Comparison of ENCODE assay signal across 9 mouse cellular contexts in genomic region chr11:33199906-33200763, GRCm38 (mm10). TPM values are rescaled to one million over a fixed set of nuclear protein-coding genes. Genes with fewer than 3 reads are reported as not detected.
DNase-seq lines count a peak whose midpoint lies in the region; ATAC-seq lines count a peak whose summit lies in the region.
"Had no signal": no experiment of that assay in that cellular context is flagged by ENCODE, and none has a peak within 500 bp of the region (broad histone marks: within the 10 kb centered on the region; RNA-seq: fewer than 3 reads in every experiment).

No protein-coding gene starts in this region.

- no peaks in the 10 kb centered on the region for H3K36me3 ChIP-seq in liver, embryonic 11.5 days (ENCODE audit: control insufficient read depth, insufficient read depth, low read length)
- H3K36me3 ChIP-seq in liver, embryonic 12.5 days: no peaks in the 10 kb centered on the region

- no peaks in the 10 kb centered on the region for H3K9me3 ChIP-seq in liver, embryonic 11.5 days (ENCODE audit: control insufficient read depth, low read length)
- H3K9me3 ChIP-seq in liver, embryonic 12.5 days (replicated peaks): no peaks in the 10 kb centered on the region

- H3K4me2 ChIP-seq in liver, embryonic 11.5 days: peak overlapping the region; percentile 49
- peak overlapping the region; percentile 47 for H3K4me2 ChIP-seq in liver, embryonic 12.5 days

- peaks cover 16% of the 10 kb centered on the region; the same call in 1 of the 2 replicates for H3K4me1 ChIP-seq in liver, embryonic 11.5 days (replicated peaks; ENCODE audit: control insufficient read depth, insufficient read depth, low read length)
- H3K4me1 ChIP-seq in liver, embryonic 12.5 days: peaks cover 23% of the 10 kb centered on the region

- ATAC-seq in liver, embryonic 11.5 days (replicated peaks; ENCODE audit: low FRiP score): no peak
- ATAC-seq in liver, embryonic 12.5 days: no peak

- 1% methylated on average over 45 of the region's 45 CpGs for WGBS in liver, embryonic 11.5 days
- 3% methylated on average over 45 of the region's 45 CpGs for WGBS in liver, embryonic 12.5 days (ENCODE audit: insufficient replicate concordance)

- DNase-seq in liver, embryonic 11.5 days (ENCODE audit: low spot score): peak; percentile 54
- DNase-seq in liver: no peak
- DNase-seq in cerebellum, postnatal 25 days: peak; percentile 63 to 70
- peak; percentile 15 to 36 for DNase-seq in heart, postnatal 36 days
- no peak for DNase-seq in T-cell, adult 2 months (ENCODE audit: low spot score)
- DNase-seq in Muller cell, postnatal 12 days (ENCODE audit: inconsistent ontology term): no peak
- no peak for DNase-seq in frontal cortex, postnatal 10 days (ENCODE audit: low spot score in 2 of 2)

- intact Hi-C loops in heart, postnatal 36 days (cut with DNase I): no loop called here

- peaks cover 100% of the 10 kb centered on the region for H3K27me3 ChIP-seq in liver, embryonic 11.5 days (replicated peaks; ENCODE audit: control insufficient read depth, insufficient read depth, low read length)
- peaks cover 100% of the 10 kb centered on the region for H3K27me3 ChIP-seq in liver, embryonic 12.5 days (replicated peaks)

- no peak overlapping the region for H3K27ac ChIP-seq in liver, embryonic 11.5 days (ENCODE audit: low read depth, low read length)
- no peak overlapping the region for H3K27ac ChIP-seq in liver, embryonic 12.5 days

- no peak overlapping the region for H3K4me3 ChIP-seq in liver, embryonic 11.5 days (ENCODE audit: low read depth, low read length)
- peak overlapping the region; percentile 24; the same call in 1 of the 2 replicates for H3K4me3 ChIP-seq in liver, embryonic 12.5 days

- no peak overlapping the region for H3K9ac ChIP-seq in liver, embryonic 11.5 days (ENCODE audit: low read depth, low read length)
- no peak overlapping the region for H3K9ac ChIP-seq in liver, embryonic 12.5 days

RNA-seq across cellular contexts. Expression of gene Tlx3, which starts 3.3 kb away (rescaled TPM):
- not detected in 2 replicates for polyA plus RNA-seq in liver, embryonic 11.5 days (2014; fragmentation: Nextera tagmentation; extraction: Ambion mirVana)
- not detected for total RNA-seq in heart, postnatal 36 days (2021)
- not detected in 2 replicates for polyA plus RNA-seq in liver, embryonic 12.5 days (2016; fragmentation: Nextera tagmentation; extraction: Ambion mirVana)
- total RNA-seq: hematopoietic stem cell, adult 5-6 weeks had no signal

RNA-seq across cellular contexts. Expression of gene Npm1, which starts 37.1 kb away (rescaled TPM):
- polyA plus RNA-seq in liver, embryonic 11.5 days (2014; fragmentation: Nextera tagmentation; extraction: Ambion mirVana): 1,827 and 1,921 TPM in 2 replicates
- 100 to 1,000 TPM; 132 to 163 TPM for total RNA-seq in heart, postnatal 36 days (2021)
- polyA plus RNA-seq in liver, embryonic 12.5 days (2016; fragmentation: Nextera tagmentation; extraction: Ambion mirVana): 966 and 967 TPM in 2 replicates

RNA-seq across cellular contexts. Expression of gene Fgf18, which starts 52.9 kb away (rescaled TPM):
- polyA plus RNA-seq in liver, embryonic 11.5 days (2014; fragmentation: Nextera tagmentation; extraction: Ambion mirVana): 0.56 and 0.90 TPM in 2 replicates
- total RNA-seq in heart, postnatal 36 days (2021): 1 to 10 TPM; 2.8 to 3.1 TPM
- polyA plus RNA-seq in liver, embryonic 12.5 days (2016; fragmentation: Nextera tagmentation; extraction: Ambion mirVana): 0.44 and 0.60 TPM in 2 replicates
- total RNA-seq: hematopoietic stem cell, adult 5-6 weeks had no signal

Comparison
In these comparisons a context has a peak if more than half of its experiments do, and no peak if none do; other contexts are left out.
1. DNase-seq: peak in liver, embryonic 11.5 days (single experiment), cerebellum, postnatal 25 days (2 of 2) and heart, postnatal 36 days (2 of 2); none in liver (single experiment), T-cell, adult 2 months (single experiment), Muller cell, postnatal 12 days (single experiment) and frontal cortex, postnatal 10 days (0 of 2).